Mouse (Mus musculus) forebrain, embryonic 12.5 days (tissue): Measurements from ENCODE around the gene Gm28035. TPM values are rescaled to one million over a fixed set of nuclear protein-coding genes. Genes with fewer than 3 reads are reported as not detected.

Experiments used
- ATAC-seq: fragments of 200-750 bp; cut with Nextera tagmentation; 2 replicates; pipeline ENCODE4 v1.8.0; 2017; ENCODE audit warnings: moderate TSS enrichment; ENCODE audit not compliant: low FRiP score
- H3K27ac ChIP-seq: fragments of 300-500 bp; sonication (generic); 2 replicates; pipeline ENCODE4 v1.5.1; 2016; ENCODE audit warnings: mild to moderate bottlenecking
- H3K27me3 ChIP-seq: fragments of 300-500 bp; sonication (generic); 2 replicates; pipeline ENCODE4 v1.6.1; 2016; ENCODE audit warnings: mild to moderate bottlenecking
- H3K36me3 ChIP-seq: fragments of 300-500 bp; sonication (generic); replicated peaks from 2 replicates; pipeline ENCODE4 v1.6.1; 2016; ENCODE audit warnings: mild to moderate bottlenecking
- H3K4me1 ChIP-seq: fragments of 300-500 bp; sonication (generic); 2 replicates; pipeline ENCODE4 v1.6.1; 2016
- H3K4me2 ChIP-seq: fragments of 300-500 bp; sonication (generic); 2 replicates; pipeline ENCODE4 v1.6.1; 2016; ENCODE audit warnings: mild to moderate bottlenecking, moderate library complexity
- H3K4me3 ChIP-seq: fragments of 300-500 bp; sonication (generic); replicated peaks from 2 replicates; pipeline ENCODE4 v1.5.1; 2016; ENCODE audit warnings: mild to moderate bottlenecking
- H3K9ac ChIP-seq: fragments of 300-500 bp; sonication (generic); 2 replicates; pipeline ENCODE4 v1.6.1; 2016; ENCODE audit warnings: mild to moderate bottlenecking
- H3K9me3 ChIP-seq: fragments of 300-500 bp; sonication (generic); 2 replicates; pipeline ENCODE4 v1.6.1; 2016
- WGBS: fragments of 180-500 bp; shearing (Covaris S2); methylation state at CpG from one replicate; pipeline ENCODE4 v1.1.7; 2016; 5-methylcytosine and 5-hydroxymethylcytosine counted together
- polyA plus RNA-seq: library from polyadenylated mRNA; unstranded; fragments of >200 nt; fragmentation: Nextera tagmentation; extraction: Ambion mirVana; gene quantifications from 2 replicates; pipeline ENCODE4 v1.2.1, GENCODE M21; 2016

Gm28035 gene
- polyA plus RNA-seq, 1 experiment from 2014 or later, result 0.64 TPM

- Histone ChIP-seq H3K4me3 (no peak overlapping the region), H3K4me1 (no peaks in the 10 kb centered on the region), H3K9ac (no peak overlapping the region), H3K36me3 (no peaks in the 10 kb centered on the region), H3K9me3 (no peaks in the 10 kb centered on the region), H3K4me2 (no peak overlapping the region), H3K27me3 (no peaks in the 10 kb centered on the region; the same call in 1 of the 2 replicates), H3K27ac (no peak overlapping the region)
- no peak for ATAC-seq
- 82% methylated on average over 4 of the region's 4 CpGs for WGBS
Measured at GRCm38 (mm10) chr2:30212169-30212545, 28.2 kb upstream of the Gm28035 start.

GRCm38 (mm10) chr2:30212951-30213350 is 27.4 kb upstream of the Gm28035 start:
- Histone ChIP-seq H3K27ac (no peak overlapping the region), H3K9me3 (no peaks in the 10 kb centered on the region), H3K4me3 (no peak overlapping the region), H3K4me2 (no peak overlapping the region), H3K27me3 (no peaks in the 10 kb centered on the region; the same call in 1 of the 2 replicates), H3K36me3 (no peaks in the 10 kb centered on the region), H3K4me1 (no peaks in the 10 kb centered on the region), H3K9ac (no peak overlapping the region)
- WGBS, result 83% methylated on average over 1 of the region's 1 CpGs
- ATAC-seq, result no peak

- H3K27ac ChIP-seq, result no peak overlapping the region
- H3K27me3 ChIP-seq, result no peaks in the 10 kb centered on the region; the same call in 1 of the 2 replicates
- H3K4me2 ChIP-seq, result no peak overlapping the region
- no peaks in the 10 kb centered on the region for H3K36me3 ChIP-seq
- WGBS, result 95% methylated on average over 3 of the region's 3 CpGs
- H3K9me3 ChIP-seq, result no peaks in the 10 kb centered on the region
- ATAC-seq, result no peak
- no peak overlapping the region for H3K4me3 ChIP-seq
- no peaks in the 10 kb centered on the region for H3K4me1 ChIP-seq
- H3K9ac ChIP-seq, result no peak overlapping the region
Measured at GRCm38 (mm10) chr2:30214745-30215144, 25.6 kb upstream of the Gm28035 start.

DNA sequence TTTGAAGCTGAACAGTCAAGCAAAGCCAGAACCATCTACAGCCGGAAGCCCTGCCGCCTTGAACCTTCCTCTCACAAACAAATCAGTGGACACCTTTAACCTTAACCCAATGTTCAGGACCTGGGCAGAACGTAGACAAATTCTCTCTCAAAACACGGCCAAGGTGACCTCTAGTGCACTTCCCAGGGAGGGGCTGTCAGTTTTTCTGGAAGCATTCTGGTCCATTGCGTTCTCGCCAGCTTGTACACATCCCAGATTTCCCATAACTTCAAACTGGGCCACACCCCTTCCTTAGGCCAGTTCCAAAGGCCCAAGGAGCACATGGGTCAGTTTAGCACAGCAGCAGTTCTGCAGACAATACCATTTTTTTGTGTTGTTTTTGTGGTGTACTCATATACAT is 24.9 kb upstream of the Gm28035 start:
- WGBS, result 83% methylated on average over 6 of the region's 6 CpGs
- no peak overlapping the region for H3K27ac ChIP-seq
- no peak for ATAC-seq
- no peak overlapping the region for H3K9ac ChIP-seq
- no peaks in the 10 kb centered on the region for H3K4me1 ChIP-seq
- H3K36me3 ChIP-seq, result no peaks in the 10 kb centered on the region
- H3K9me3 ChIP-seq, result no peaks in the 10 kb centered on the region
- no peak overlapping the region for H3K4me2 ChIP-seq
- no peaks in the 10 kb centered on the region; the same call in 1 of the 2 replicates for H3K27me3 ChIP-seq
- H3K4me3 ChIP-seq, result no peak overlapping the region

GRCm38 (mm10) chr2:30216293-30216692 is 24.1 kb upstream of the Gm28035 start:
- Histone ChIP-seq H3K27me3 (no peaks in the 10 kb centered on the region; the same call in 1 of the 2 replicates), H3K4me1 (no peaks in the 10 kb centered on the region), H3K9me3 (no peaks in the 10 kb centered on the region), H3K36me3 (no peaks in the 10 kb centered on the region), H3K27ac (no peak overlapping the region), H3K9ac (no peak overlapping the region), H3K4me2 (no peak overlapping the region), H3K4me3 (no peak overlapping the region)
- no peak for ATAC-seq
- WGBS, result 91% methylated on average over 5 of the region's 5 CpGs

DNA sequence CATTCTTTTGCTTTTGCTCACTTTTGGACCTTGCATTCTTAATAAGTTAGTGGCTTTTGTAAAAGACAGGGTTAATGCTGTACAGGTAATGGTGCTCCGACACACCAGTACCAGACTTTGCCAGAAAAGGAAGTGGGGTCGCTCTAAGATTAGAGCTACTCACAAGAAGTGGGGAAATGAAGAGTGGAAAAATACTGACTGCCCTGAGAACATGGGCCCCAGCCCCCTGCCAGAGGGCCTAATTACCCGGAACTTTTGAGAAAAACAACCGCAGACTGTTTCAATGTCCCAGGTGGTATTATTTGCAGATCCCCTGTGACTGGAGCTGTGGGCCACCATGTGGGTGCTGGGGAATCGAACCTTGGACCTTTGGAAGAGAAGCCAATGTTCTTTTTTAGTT is 4.8 kb upstream of the Gm28035 start:
- H3K4me1 ChIP-seq, result peaks cover 29% of the 10 kb centered on the region
- 88% methylated on average over 5 of the region's 5 CpGs for WGBS
- peaks cover 8% of the 10 kb centered on the region for H3K36me3 ChIP-seq
- H3K27me3 ChIP-seq, result no peaks in the 10 kb centered on the region
- no peak for ATAC-seq
- H3K9me3 ChIP-seq, result no peaks in the 10 kb centered on the region
- H3K27ac ChIP-seq, result no peak overlapping the region
- no peak overlapping the region for H3K9ac ChIP-seq
- no peak overlapping the region for H3K4me2 ChIP-seq
- H3K4me3 ChIP-seq, result no peak overlapping the region

DNA sequence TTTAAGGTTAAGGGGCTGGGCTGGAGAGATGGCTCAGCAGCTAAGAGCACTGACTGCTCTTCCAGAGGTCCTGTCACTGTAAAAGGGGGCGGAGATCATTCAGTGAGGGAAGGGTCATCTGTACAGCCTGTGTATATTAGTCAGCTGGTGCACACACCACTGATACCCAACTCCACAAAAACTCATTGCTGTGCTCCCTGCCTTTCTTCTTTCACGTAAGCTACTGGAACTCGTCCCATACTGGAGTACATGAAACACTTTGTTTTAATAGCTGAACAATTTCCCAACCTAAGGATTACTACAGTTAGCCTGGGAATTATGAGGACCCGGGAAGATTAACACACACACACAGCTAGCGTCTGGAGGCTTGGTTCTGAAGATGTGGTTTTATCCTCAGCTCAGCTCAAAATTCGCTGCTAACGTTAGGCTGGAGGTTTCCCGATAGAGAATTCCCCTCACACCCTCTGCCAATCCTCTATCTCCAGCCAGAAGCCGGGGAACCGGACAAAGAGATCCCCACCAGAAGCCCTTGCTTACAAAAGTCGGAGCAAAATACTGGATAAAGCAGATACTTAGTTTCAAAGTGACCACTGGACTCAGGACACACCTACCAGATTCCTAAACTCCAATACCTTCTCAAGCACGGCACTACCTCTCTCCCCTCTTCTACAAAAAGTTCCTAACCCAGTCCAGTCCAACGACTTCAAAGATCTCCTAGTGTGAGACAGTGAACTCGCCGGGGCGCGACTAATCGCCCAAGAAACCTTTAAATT is 3.8 kb upstream of the Gm28035 start:
- WGBS, result 5% methylated on average over 18 of the region's 18 CpGs

DNA sequence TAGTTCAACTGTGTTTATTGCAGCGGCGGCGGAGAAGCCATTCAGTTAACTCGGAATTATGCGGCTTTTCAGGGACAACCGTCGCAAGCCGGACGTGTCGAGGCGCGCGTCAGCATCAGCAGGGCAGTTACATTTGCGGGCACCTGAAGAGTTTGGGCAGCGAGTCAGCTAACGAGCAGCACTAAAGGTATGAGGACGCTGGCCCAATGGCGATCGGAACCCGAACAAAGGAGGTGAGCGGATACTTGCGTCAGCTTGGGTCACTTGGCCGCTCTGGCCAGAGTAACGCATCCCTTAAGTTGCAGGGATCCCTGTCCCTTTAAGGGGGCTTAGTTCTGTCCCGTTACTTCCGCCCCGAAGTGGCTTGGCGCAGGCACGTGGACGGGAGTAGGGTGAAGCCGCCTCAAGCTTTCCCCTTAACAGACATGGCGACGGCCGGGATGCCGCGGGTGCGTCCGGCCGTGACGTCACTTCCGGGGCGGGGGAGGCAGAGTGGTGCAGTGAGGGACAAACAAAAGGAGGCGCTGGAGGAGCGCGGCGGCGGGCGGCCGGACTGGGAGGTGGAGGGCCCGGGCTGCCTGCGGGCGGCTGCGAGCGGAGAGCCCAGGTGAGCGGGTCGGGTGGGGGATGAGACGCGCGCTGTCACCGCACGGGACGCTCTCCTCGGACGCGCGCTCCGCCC is 3.0 kb upstream of the Gm28035 start, which contains the start of gene Lrrc8a:
Gene Lrrc8a, plus strand, starts transcription at position 517 of the 682 bp plus-strand sequence.
- ATAC-seq, result peak; percentile 99
- Histone ChIP-seq H3K36me3 (peaks cover 26% of the 10 kb centered on the region), H3K4me1 (peaks cover 32% of the 10 kb centered on the region), H3K27me3 (no peaks in the 10 kb centered on the region), H3K9me3 (no peaks in the 10 kb centered on the region), H3K27ac (peak within 1 kb of the TSS; percentile 92), H3K9ac (peak within 1 kb of the TSS; percentile 90), H3K4me3 (peak within 1 kb of the TSS; percentile 81), H3K4me2 (peak within 1 kb of the TSS; percentile 83)
- under 1% methylated on average over 67 of the region's 67 CpGs for WGBS

More for the DNA sequence above, 3.8 kb upstream of the Gm28035 start:
- Histone ChIP-seq H3K27me3 (no peaks in the 10 kb centered on the region), H3K4me3 (peak overlapping the region; percentile 81), H3K4me2 (peak overlapping the region; percentile 74), H3K36me3 (peaks cover 19% of the 10 kb centered on the region), H3K4me1 (peaks cover 29% of the 10 kb centered on the region), H3K9me3 (no peaks in the 10 kb centered on the region), H3K27ac (peak overlapping the region; percentile 70), H3K9ac (peak overlapping the region; percentile 72)
- ATAC-seq, result peak; percentile 10; the same call in 1 of the 2 replicates

GRCm38 (mm10) chr2:30237881-30238280 is 2.5 kb upstream of the Gm28035 start:
- H3K9ac ChIP-seq, result peak overlapping the region; percentile 90
- H3K9me3 ChIP-seq, result no peaks in the 10 kb centered on the region
- WGBS, result 0% methylated on average over 29 of the region's 42 CpGs
- peaks cover 37% of the 10 kb centered on the region for H3K4me1 ChIP-seq
- peak overlapping the region; percentile 92 for H3K27ac ChIP-seq
- peaks cover 31% of the 10 kb centered on the region for H3K36me3 ChIP-seq
- peak overlapping the region; percentile 83 for H3K4me2 ChIP-seq
- H3K27me3 ChIP-seq, result no peaks in the 10 kb centered on the region
- peak overlapping the region; percentile 81 for H3K4me3 ChIP-seq
- ATAC-seq, result peak; percentile 91

- peaks cover 42% of the 10 kb centered on the region for H3K36me3 ChIP-seq
- ATAC-seq, result no peak
- no peak overlapping the region for H3K27ac ChIP-seq
- H3K9me3 ChIP-seq, result no peaks in the 10 kb centered on the region
- peak overlapping the region; percentile 83 for H3K4me2 ChIP-seq
- peak overlapping the region; percentile 81 for H3K4me3 ChIP-seq
- H3K27me3 ChIP-seq, result no peaks in the 10 kb centered on the region
- 75% methylated on average over 3 of the region's 3 CpGs for WGBS
- H3K4me1 ChIP-seq, result peaks cover 37% of the 10 kb centered on the region
- H3K9ac ChIP-seq, result peak overlapping the region; percentile 90
Measured at GRCm38 (mm10) chr2:30238906-30239465, 1.4 kb upstream of the Gm28035 start.

- WGBS, result 93% methylated on average over 4 of the region's 4 CpGs
- no peaks in the 10 kb centered on the region for H3K9me3 ChIP-seq
- H3K4me2 ChIP-seq, result peak overlapping the region; percentile 83; the same call in 1 of the 2 replicates
- H3K9ac ChIP-seq, result no peak overlapping the region
- H3K27ac ChIP-seq, result no peak overlapping the region
- H3K4me1 ChIP-seq, result peaks cover 37% of the 10 kb centered on the region
- no peak for ATAC-seq
- H3K27me3 ChIP-seq, result no peaks in the 10 kb centered on the region
- no peak overlapping the region for H3K4me3 ChIP-seq
- peaks cover 50% of the 10 kb centered on the region for H3K36me3 ChIP-seq
Measured at GRCm38 (mm10) chr2:30239777-30240176, 590 bp upstream of the Gm28035 start.

DNA sequence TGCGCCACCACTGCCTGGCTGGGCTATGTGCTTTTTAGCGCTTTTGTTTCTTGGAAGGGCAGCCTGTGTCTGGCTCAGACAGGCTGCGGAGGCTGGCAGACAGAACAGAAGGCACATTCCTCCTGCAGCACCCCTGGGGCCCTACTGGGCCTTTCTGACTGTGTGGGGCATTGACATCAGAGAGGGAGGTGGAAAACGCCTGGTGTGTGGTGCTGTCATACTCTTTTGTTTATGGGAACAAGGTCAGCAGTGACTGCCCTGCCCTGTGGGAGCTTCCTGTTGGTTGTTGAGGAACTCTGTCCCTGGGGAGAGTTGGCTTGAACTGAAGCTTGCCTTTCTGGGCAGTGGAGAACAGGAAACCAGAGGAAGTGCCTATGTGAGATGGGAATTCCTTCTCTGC is 2.1 kb downstream of the Gm28035 start:
- H3K4me3 ChIP-seq, result no peak overlapping the region
- no peak for ATAC-seq
- peaks cover 55% of the 10 kb centered on the region for H3K36me3 ChIP-seq
- H3K4me2 ChIP-seq, result no peak overlapping the region
- 64% methylated on average over 4 of the region's 4 CpGs for WGBS
- no peak overlapping the region; the same call in 1 of the 2 replicates for H3K9ac ChIP-seq
- H3K4me1 ChIP-seq, result peaks cover 30% of the 10 kb centered on the region
- peak overlapping the region; percentile 26; the same call in 1 of the 2 replicates for H3K27ac ChIP-seq
- H3K27me3 ChIP-seq, result no peaks in the 10 kb centered on the region
- H3K9me3 ChIP-seq, result no peaks in the 10 kb centered on the region
